Mouse (Mus musculus) lung, postnatal 0 days (tissue): ENCODE measurements at regions not wholly inside any gene's neighbourhood (a gene's known extent, or its start where the extent isn't known, plus 50 kb on each side); places are given as distances from the start of the nearest gene placed in this dataset.

Experiments used
- ATAC-seq: fragments of 200-750 bp; cut with Nextera tagmentation; 2 replicates; pipeline ENCODE4 v1.8.0; 2017; ENCODE audit warnings: moderate library complexity
- DNase-seq: peaks from one replicate; pipeline ENCODE4 v3.0.0-alpha.2; 2016; ENCODE audit warnings: low spot score
- H3K27ac ChIP-seq: fragments of 300-500 bp; sonication (generic); 2 replicates; pipeline ENCODE4 v1.5.1; 2014; ENCODE audit warnings: antibody characterized with exemption, mild to moderate bottlenecking, low read length, mixed read lengths
- H3K27me3 ChIP-seq: fragments of 300-500 bp; sonication (generic); replicated peaks from 2 replicates; pipeline ENCODE4 v1.6.1; 2014; ENCODE audit warnings: low read length, mixed read lengths; ENCODE audit not compliant: insufficient read depth
- H3K36me3 ChIP-seq: fragments of 300-500 bp; sonication (generic); 2 replicates; pipeline ENCODE4 v1.6.1; 2014; ENCODE audit warnings: low read length, mixed read lengths; ENCODE audit not compliant: insufficient read depth
- H3K4me1 ChIP-seq: fragments of 300-500 bp; sonication (generic); 2 replicates; pipeline ENCODE4 v1.6.1; 2014; ENCODE audit warnings: antibody characterized with exemption, low read depth, low read length, mixed read lengths; ENCODE audit not compliant: insufficient read depth
- H3K4me2 ChIP-seq: fragments of 300-500 bp; sonication (generic); replicated peaks from 2 replicates; pipeline ENCODE4 v1.6.1; 2014; ENCODE audit warnings: low read depth, mild to moderate bottlenecking, low read length, moderate library complexity, mixed read lengths
- H3K4me3 ChIP-seq: fragments of 300-500 bp; sonication (generic); 2 replicates; pipeline ENCODE4 v1.5.1; 2014; ENCODE audit warnings: low read depth, low read length
- H3K9ac ChIP-seq: fragments of 300-500 bp; sonication (generic); replicated peaks from 2 replicates; pipeline ENCODE4 v1.6.1; 2014; ENCODE audit warnings: low read depth, mild to moderate bottlenecking
- H3K9me3 ChIP-seq: fragments of 300-500 bp; sonication (generic); 2 replicates; pipeline ENCODE4 v1.6.1; 2016; ENCODE audit warnings: low read length, mixed read lengths
- CTCF ChIP-seq: IDR thresholded peaks from 2 replicates; pipeline ENCODE4 v1.5.1; 2016; ENCODE audit warnings: antibody characterized with exemption, mild to moderate bottlenecking
- EP300 ChIP-seq: IDR thresholded peaks from 2 replicates; pipeline ENCODE4 v1.6.1; 2016; ENCODE audit warnings: antibody characterized with exemption, mild to moderate bottlenecking, control low read depth
- WGBS: fragments of 180-500 bp; shearing (Covaris S2); extraction: QIAGEN DNeasy Blood & Tissue Kit; methylation state at CpG from one replicate; pipeline ENCODE4 v1.1.7; 2014; 5-methylcytosine and 5-hydroxymethylcytosine counted together

DNA sequence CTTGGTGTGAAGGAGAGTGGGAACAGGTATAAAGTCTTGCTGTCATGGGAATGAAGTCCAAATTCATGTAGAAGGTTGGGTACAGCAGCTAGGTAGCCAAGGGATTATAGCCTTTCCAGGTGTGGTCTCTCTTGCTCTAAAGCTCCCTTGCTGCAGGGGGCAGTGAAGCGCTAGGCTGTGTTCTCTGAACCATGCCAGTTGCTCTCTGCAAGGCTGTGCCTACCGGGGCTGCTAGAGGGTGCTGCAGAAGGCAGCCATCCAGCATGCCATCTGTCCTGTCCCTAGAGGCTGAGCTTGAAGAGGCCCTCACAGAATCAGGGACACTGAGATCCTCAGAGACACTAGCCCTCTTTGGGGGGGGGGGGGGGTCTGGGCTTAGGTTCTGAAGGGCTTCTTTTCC lies 50.6 kb upstream of the Shank2 start:
- no peaks in the 10 kb centered on the region for H3K4me1 ChIP-seq
- TF ChIP-seq EP300 (no peak), CTCF (peak; percentile 74)
- ATAC-seq: peak; percentile 68
- 16% methylated on average over 2 of the region's 2 CpGs for WGBS
- H3K9me3 ChIP-seq: no peaks in the 10 kb centered on the region
- no peak overlapping the region for H3K9ac ChIP-seq
- H3K36me3 ChIP-seq: no peaks in the 10 kb centered on the region
- no peak overlapping the region for H3K4me3 ChIP-seq
- peak; percentile 68 for DNase-seq
- H3K27ac ChIP-seq: no peak overlapping the region
- H3K4me2 ChIP-seq: no peak overlapping the region
- H3K27me3 ChIP-seq: no peaks in the 10 kb centered on the region; the same call in 1 of the 2 replicates
